Mouse (Mus musculus) brain, adult 2 months (tissue): ENCODE data around the gene Arntl.

ENCODE experiments used
- DNase-seq: peaks from one replicate; pipeline ENCODE4 v3.0.0; 2011; ENCODE audit warnings: low read depth, low spot score

The Arntl gene

GRCm38 (mm10) chr7:113207471-113208387 lies 464 bp downstream of the Arntl start:
- peak; percentile 78 for DNase-seq

GRCm38 (mm10) chr7:113208388-113208753 lies 1.1 kb downstream of the Arntl start:
- no peak for DNase-seq

DNA sequence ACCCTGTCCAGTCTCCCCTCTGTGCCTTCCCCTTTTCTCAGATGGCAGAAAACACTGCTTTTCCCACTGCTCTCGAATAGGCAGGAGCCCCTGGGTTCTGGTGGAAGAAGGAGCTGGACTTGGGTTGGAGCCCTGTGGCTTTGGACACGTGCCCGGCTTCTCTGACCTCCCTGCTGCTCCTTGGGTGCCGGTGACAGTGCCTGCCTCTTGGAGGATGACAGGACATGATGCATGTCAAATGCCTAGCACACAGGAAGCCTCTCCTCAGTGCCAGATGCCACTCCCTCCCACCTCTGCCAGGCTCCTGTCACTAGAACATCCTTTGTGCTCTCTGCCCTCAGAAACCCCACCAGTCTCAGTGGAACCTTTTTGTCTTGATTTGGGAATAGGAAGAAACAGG lies 3.2 kb downstream of the Arntl start:
- peak; percentile 53 for DNase-seq

DNA sequence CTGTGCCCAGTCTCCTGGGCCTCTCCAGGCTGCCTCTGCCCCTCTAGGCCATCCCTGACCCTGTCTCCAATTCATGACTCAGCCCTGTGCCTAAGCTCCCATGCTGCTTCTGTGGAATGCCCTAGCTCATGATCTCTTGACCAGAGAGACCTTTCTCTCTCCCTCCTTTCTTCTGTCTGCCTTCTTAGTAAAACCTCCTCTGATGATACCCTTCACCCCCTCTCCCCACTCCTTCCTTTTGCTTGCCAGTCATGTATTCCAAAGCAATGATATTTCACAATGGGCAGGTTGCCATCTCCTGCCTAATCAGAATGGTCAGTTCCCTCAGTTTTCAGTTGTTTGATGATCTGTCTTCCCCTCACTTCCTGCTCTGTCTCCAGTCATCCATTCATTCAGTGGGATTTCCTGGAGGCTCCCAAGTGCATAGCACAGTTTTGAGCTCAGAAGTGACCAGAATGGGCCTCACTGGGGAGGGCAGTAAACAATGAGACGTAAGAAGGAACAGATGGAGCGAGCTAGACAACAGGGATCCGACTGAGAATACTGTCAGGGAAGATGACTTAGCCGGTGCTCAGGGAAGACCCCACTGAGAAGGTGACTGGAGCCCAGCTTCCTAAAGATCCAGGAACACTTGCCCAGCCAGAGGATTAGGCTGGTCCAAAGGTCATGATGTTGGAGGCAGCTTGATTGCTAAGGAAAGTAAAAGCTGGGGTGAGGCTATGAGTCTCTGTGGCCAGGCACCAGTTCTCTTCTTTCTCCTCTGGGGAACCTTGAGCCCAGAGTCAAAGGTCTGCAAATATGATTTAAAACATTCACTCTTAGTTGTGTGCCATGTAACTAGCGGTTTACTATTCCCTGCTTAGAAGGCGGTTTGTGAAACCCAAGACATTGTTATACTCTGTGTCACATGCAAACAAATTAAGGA lies 7.2 kb downstream of the Arntl start:
- DNase-seq: peak; percentile 83

- DNase-seq: peak; percentile 77
Measured at GRCm38 (mm10) chr7:113216152-113216551, 8.9 kb downstream of the Arntl start.

- no peak for DNase-seq
Measured at GRCm38 (mm10) chr7:113219416-113219815, 12.2 kb downstream of the Arntl start.

DNA sequence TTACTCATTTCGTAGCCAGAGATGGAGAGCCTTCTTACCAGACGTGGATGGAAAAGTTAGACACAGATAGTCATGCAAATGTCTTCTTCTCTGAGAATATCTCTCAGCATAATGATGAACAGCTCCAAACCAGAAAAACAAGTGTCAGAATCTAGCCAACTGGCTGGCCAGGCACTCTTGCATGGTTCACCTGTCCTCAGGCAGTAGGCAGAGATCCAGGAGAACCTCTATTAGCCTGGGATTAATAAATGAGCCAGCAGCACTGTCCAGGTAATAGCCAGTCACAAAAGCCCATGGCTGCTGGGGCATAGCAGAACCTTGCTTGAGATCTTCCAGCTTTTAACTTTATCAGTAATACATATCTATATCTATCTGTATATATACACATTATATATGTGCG lies 12.6 kb downstream of the Arntl start:
- DNase-seq: no peak

DNA sequence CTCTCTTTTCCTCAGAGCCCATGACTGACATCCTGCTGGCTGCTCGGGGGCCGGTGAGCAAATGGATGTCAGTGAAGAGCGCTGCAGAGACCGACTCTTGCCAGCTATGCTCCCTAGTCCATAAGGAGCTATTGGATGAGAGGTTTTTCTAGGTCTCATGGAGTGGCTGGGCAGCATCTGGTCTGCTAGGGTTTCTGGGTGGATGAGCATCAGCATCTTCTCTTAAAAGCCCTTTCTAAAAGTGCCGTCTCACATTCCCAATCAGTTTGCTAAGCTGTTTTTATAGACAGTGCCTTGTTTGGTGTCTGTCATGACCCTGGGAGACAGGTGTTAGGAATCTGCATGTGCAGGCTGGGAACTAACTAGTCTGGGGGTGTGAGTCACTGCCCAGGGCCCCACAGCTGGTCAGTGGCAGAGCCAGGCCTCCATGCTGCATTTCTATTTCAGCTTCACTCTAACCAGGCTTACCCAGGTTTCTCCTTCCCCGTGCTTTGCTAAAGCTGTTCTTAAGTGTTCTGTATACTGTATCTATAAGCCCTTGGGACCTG lies 13.5 kb downstream of the Arntl start:
- DNase-seq: no peak

DNA sequence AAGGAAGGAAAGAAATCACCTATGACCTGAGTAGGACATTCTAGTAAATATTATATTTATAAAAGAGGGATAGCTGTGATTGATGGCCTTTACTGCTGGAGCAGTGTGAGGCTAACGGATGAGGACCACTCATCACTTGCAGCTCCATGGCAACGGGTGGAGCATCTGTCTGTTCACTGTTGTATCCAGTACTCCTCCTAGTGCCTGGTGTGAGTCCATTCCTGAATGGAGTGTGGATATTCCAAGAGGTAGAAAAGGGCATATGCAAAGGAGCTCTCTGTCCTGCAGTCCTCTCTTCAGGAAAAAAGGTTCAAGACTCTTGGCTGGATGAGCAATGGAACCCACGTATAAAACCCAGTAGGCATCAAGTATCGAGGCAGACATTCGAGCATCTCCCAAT lies 15.6 kb downstream of the Arntl start:
- no peak for DNase-seq

DNA sequence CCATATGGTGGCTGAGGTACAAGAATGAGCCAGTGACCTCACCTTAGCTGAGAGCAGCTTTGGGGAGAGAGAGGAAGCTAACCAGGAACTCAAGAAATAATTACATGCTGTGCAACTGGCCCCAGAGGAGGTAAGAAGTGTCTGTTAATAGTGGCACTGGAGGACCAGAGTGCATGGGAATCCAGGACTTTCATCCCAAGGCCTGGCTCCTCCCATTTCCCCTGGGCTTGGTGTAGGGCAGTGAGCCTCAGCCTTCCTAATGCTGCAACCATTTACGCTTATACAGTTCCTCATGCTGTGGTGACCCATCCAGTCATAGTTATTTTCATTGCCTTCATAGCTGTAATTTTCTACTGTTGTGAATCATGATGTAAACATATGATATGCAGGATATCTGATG lies 17.4 kb downstream of the Arntl start:
- no peak for DNase-seq

- no peak for DNase-seq
Measured at GRCm38 (mm10) chr7:113228498-113228897, 21.2 kb downstream of the Arntl start.

GRCm38 (mm10) chr7:113236135-113236534 lies 28.9 kb downstream of the Arntl start:
- no peak for DNase-seq

DNA sequence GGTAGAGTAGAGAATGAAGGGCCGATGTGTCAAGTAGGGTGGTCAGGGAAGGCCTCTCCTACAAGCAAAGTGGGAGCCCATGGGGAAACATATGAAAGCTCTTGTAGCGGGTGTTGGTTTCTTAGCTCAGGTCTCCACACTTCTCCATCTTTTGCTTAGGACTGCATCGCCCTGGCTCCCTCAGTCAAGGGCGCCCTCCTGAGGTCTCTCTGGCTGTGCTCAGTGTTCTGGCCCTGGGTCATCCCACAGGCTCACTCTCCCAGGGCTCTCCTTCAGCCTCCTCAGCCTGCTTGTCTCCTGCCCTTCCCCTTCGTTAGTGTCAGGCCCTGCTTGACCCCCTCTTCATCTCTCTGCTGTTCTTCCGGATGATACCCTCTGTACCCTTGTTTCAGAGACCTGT lies 31.1 kb downstream of the Arntl start:
- DNase-seq: no peak

GRCm38 (mm10) chr7:113239448-113240130 lies 32.3 kb downstream of the Arntl start:
- DNase-seq: no peak

DNA sequence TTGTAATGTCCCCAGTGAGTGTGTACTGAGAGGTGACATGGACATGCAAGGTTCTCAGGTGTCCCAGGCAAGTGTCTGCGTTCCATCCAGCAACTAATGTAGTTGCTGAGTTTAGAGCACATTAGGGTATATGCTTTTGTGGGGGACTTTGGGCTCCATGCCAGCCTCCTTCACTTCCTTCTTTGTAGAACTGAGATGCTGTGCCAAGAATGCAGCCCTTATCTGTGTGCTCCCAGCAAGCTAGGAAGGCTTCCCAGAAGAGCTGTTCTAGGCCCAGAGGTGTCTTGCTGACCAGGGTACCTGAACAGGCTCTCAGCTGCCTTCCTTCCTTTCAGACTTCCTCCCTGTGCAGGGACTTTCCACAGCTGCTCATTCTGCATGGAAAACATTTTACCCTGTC lies 33.2 kb downstream of the Arntl start:
- DNase-seq: peak; percentile 59

GRCm38 (mm10) chr7:113241901-113242661 lies 34.8 kb downstream of the Arntl start:
- DNase-seq: peak; percentile 79

GRCm38 (mm10) chr7:113242688-113243087 lies 35.4 kb downstream of the Arntl start:
- DNase-seq: peak; percentile 95

- no peak for DNase-seq
Measured at GRCm38 (mm10) chr7:113245144-113245543, 37.9 kb downstream of the Arntl start.

DNA sequence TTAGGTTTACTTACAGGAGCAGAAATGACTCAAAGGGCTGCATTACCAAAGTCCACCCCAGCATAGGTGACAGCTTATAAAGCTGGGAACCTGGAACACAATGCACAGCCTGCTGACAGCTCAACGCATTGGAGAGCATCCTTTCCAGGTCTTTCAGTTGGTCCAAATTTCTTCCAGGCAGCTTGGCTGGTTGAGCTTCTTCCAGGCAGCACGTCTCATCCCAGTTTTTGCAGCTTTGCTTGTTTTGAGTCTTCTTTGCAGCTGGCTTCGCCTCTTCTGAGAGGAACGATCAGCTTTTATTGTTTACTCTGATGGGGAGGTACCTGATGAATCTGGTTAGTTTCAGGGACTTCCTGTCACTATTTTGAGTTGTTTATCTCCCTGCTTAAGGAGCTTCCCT lies 39.2 kb downstream of the Arntl start:
- peak; percentile 74 for DNase-seq

- peak; percentile 84 for DNase-seq
Measured at GRCm38 (mm10) chr7:113247167-113247566, 39.9 kb downstream of the Arntl start.
